Mouse (Mus musculus): ENCODE measurements around the gene Dock1. TPM values are rescaled to one million over a fixed set of nuclear protein-coding genes. Genes with fewer than 3 reads are reported as not detected.

The Dock1 gene
- polyA plus RNA-seq, 1 experiment from 2014 or later = 44.5 TPM

DNA sequence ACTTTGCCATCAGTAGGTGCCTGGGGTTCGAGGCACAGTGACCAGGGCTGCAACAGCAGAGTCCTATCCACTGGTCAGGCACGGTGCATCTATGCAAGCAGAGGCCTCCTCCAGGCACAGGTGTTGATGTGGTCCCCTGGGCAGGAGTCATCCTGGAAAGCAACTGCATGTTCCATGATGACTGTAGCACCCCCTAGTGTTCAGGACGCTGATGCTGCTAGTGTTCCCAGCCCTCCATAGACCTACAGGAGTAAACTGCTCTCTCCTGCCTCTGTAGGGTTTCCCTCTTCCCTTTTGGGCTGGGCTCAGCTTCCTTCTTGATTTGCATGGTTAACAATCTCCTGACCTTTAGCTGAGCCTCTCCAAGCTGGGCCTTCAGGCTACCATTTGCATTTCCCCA lies 494.7 kb downstream of the Dock1 start:
- no peak overlapping the region for H3K9ac ChIP-seq (ENCODE audit: low read length)
- H3K9me3 ChIP-seq (ENCODE audit: control insufficient read depth, low read length) = no peaks in the 10 kb centered on the region
- no peak overlapping the region for H3K27ac ChIP-seq (ENCODE audit: low read length)
- H3K27me3 ChIP-seq (ENCODE audit: control insufficient read depth, insufficient read depth, low read depth, low read length) = no peaks in the 10 kb centered on the region
- H3K36me3 ChIP-seq (ENCODE audit: control insufficient read depth, insufficient read depth, low read length) = peaks cover 32% of the 10 kb centered on the region
- H3K4me2 ChIP-seq (ENCODE audit: low read depth, low read length) = no peak overlapping the region
- no peaks in the 10 kb centered on the region for H3K4me1 ChIP-seq (replicated peaks; ENCODE audit: control insufficient read depth, insufficient read depth, low read length)
- ATAC-seq (ENCODE audit: low read depth) = no peak
- no peak overlapping the region for H3K4me3 ChIP-seq (ENCODE audit: low read length)
- 28% methylated on average over 3 of the region's 3 CpGs for WGBS

DNA sequence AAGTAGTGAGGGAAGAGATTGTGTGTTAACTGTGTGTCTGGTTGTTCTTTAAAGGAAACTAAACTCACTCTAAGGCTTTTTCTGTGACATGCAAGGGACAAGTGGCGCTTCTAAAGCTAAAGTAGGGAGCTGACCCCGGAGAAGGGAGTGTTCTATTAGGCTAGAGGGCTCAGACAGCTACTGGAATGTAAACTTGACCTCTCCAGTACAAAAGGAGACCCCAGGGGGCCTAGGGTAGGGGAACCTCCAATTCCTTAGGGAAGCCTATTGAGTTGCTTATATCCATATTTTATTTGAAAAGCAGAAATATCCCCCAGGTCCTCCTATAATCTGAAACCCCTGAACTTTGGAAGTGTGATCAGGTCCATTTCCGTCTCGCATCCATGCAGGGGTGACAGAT lies 499.5 kb downstream of the Dock1 start:
- H3K36me3 ChIP-seq (ENCODE audit: control insufficient read depth, insufficient read depth, low read length) = peaks cover 25% of the 10 kb centered on the region
- H3K4me3 ChIP-seq (ENCODE audit: low read length) = no peak overlapping the region
- no peaks in the 10 kb centered on the region for H3K4me1 ChIP-seq (replicated peaks; ENCODE audit: control insufficient read depth, insufficient read depth, low read length)
- H3K4me2 ChIP-seq (ENCODE audit: low read depth, low read length) = no peak overlapping the region
- H3K9ac ChIP-seq (ENCODE audit: low read length) = no peak overlapping the region
- 63% methylated on average over 4 of the region's 4 CpGs for WGBS
- ATAC-seq (ENCODE audit: low read depth) = no peak
- no peaks in the 10 kb centered on the region for H3K9me3 ChIP-seq (ENCODE audit: control insufficient read depth, low read length)
- no peaks in the 10 kb centered on the region for H3K27me3 ChIP-seq (ENCODE audit: control insufficient read depth, insufficient read depth, low read depth, low read length)
- H3K27ac ChIP-seq (ENCODE audit: low read length) = no peak overlapping the region

DNA sequence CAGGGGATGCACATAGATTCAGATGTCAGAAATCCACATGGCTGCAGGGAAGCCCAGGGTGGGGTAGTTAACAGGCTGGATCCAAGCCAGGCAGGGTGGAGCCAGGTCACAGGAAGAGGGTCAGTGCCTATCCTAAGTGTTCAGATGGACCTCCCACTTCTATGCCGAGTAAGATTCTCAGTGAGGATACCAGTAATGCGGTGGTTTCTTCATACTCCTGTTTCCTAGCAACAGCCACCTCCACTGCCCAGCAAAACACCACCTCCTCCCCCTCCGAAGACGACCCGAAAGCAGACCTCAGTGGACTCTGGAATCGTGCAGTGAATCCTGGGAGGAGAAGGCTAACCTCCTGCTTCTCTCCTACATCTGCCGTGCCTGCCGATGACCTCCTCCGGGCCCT lies 501.8 kb downstream of the Dock1 start:
- Histone ChIP-seq H3K9ac (ENCODE audit: low read length) (no peak overlapping the region), H3K4me3 (ENCODE audit: low read length) (no peak overlapping the region), H3K4me2 (ENCODE audit: low read depth, low read length) (no peak overlapping the region), H3K9me3 (ENCODE audit: control insufficient read depth, low read length) (no peaks in the 10 kb centered on the region), H3K36me3 (ENCODE audit: control insufficient read depth, insufficient read depth, low read length) (peaks cover 22% of the 10 kb centered on the region), H3K27ac (ENCODE audit: low read length) (no peak overlapping the region), H3K4me1 (replicated peaks; ENCODE audit: control insufficient read depth, insufficient read depth, low read length) (no peaks in the 10 kb centered on the region), H3K27me3 (ENCODE audit: control insufficient read depth, insufficient read depth, low read depth, low read length) (no peaks in the 10 kb centered on the region)
- ATAC-seq (ENCODE audit: low read depth) = peak; percentile 28; the same call in 1 of the 2 replicates
- 43% methylated on average over 9 of the region's 9 CpGs for WGBS

DNA sequence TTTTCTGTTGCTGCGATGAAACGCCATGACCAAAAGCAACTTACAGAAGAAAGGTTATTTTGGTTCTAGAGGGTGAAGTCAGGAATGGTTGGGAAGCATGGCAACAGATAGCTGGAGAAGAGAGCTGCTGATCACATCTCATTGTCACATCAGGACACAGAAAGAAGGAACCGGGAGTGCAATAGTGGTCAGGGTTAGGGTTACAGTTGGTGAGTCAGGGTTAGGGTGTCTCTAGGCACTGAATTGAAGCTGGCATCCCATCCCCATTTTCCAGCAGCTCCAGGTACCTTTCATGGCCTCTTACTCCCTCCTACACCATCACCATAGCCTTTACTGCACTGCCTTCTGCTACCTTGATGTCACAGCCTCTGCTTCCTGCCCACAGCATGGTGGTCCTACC lies 523.7 kb downstream of the Dock1 start:
- 88% methylated on average over 3 of the region's 3 CpGs for WGBS
- Histone ChIP-seq H3K4me3 (ENCODE audit: low read length) (no peak overlapping the region), H3K9me3 (ENCODE audit: control insufficient read depth, low read length) (no peaks in the 10 kb centered on the region), H3K27ac (ENCODE audit: low read length) (no peak overlapping the region), H3K36me3 (ENCODE audit: control insufficient read depth, insufficient read depth, low read length) (no peaks in the 10 kb centered on the region), H3K27me3 (ENCODE audit: control insufficient read depth, insufficient read depth, low read depth, low read length) (no peaks in the 10 kb centered on the region), H3K9ac (ENCODE audit: low read length) (no peak overlapping the region), H3K4me2 (ENCODE audit: low read depth, low read length) (no peak overlapping the region), H3K4me1 (replicated peaks; ENCODE audit: control insufficient read depth, insufficient read depth, low read length) (no peaks in the 10 kb centered on the region)
- ATAC-seq (ENCODE audit: low read depth) = no peak

DNA sequence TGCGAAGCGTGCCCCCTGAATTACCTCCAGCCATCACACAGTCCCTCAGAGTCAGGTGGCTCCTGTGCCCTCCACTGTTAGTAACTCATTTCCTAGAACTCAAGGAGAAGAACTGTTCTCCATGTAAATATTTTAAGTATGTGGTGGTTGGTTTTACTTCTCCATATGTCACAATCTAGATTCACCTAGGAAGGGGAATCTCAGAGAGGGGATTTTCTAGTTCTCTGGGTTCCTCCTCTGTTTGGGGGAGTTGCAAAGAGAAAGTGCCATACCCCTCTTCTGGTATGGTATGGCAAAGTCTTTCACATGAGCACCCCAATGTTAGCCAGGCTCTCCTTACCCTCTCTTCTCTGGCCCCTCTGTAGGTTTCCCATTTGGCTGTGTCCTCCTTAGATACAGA lies 525.2 kb downstream of the Dock1 start:
- H3K27me3 ChIP-seq (ENCODE audit: control insufficient read depth, insufficient read depth, low read depth, low read length) = no peaks in the 10 kb centered on the region
- H3K9ac ChIP-seq (ENCODE audit: low read length) = no peak overlapping the region
- no peaks in the 10 kb centered on the region for H3K4me1 ChIP-seq (replicated peaks; ENCODE audit: control insufficient read depth, insufficient read depth, low read length)
- H3K27ac ChIP-seq (ENCODE audit: low read length) = no peak overlapping the region
- 90% methylated on average over 2 of the region's 2 CpGs for WGBS
- no peaks in the 10 kb centered on the region for H3K9me3 ChIP-seq (ENCODE audit: control insufficient read depth, low read length)
- no peak for ATAC-seq (ENCODE audit: low read depth)
- no peak overlapping the region for H3K4me3 ChIP-seq (ENCODE audit: low read length)
- no peaks in the 10 kb centered on the region for H3K36me3 ChIP-seq (ENCODE audit: control insufficient read depth, insufficient read depth, low read length)
- no peak overlapping the region for H3K4me2 ChIP-seq (ENCODE audit: low read depth, low read length)

DNA sequence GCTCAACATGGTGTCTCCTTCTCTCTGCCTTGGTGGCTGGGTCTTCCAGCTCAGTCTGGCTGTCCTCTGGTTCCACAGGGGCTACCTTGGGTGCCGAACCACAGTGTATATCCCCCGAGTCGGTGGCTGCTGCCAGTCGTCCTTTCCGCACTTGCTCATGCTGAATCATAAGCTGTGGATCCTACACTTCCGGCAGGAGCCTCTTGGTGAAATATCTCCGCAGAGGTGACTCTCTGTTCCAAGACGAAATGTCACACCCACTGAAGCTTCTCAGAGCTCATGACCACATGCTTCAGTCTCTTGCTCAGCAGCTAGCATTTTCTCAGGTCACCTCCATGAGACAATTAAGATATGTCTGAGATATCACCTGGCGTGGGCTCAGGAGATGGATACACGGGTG lies 526.4 kb downstream of the Dock1 start:
- Histone ChIP-seq H3K9ac (ENCODE audit: low read length) (no peak overlapping the region), H3K4me3 (ENCODE audit: low read length) (no peak overlapping the region), H3K27me3 (ENCODE audit: control insufficient read depth, insufficient read depth, low read depth, low read length) (no peaks in the 10 kb centered on the region), H3K27ac (ENCODE audit: low read length) (no peak overlapping the region), H3K36me3 (ENCODE audit: control insufficient read depth, insufficient read depth, low read length) (no peaks in the 10 kb centered on the region), H3K4me1 (replicated peaks; ENCODE audit: control insufficient read depth, insufficient read depth, low read length) (no peaks in the 10 kb centered on the region), H3K4me2 (ENCODE audit: low read depth, low read length) (no peak overlapping the region), H3K9me3 (ENCODE audit: control insufficient read depth, low read length) (no peaks in the 10 kb centered on the region)
- ATAC-seq (ENCODE audit: low read depth) = no peak
- WGBS = 77% methylated on average over 10 of the region's 10 CpGs

DNA sequence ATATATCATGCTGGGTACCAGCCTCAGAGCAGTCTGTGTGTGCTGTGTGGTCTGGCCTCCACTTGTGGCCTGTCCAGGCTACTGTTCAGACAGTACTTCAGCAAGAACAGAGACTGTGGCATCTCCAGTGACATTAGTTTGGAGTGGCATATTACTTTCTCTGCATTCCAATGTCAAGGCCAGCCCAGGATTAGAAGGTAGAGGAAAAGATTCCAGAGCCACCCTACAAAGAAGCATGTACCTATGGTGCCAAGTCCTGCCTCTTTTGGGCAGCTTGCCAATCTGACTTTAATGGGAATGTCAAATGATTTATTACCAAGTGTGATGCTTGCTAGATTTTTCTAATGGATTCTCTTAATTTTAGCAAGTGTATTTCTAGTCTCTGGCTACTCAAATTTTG lies 533.5 kb downstream of the Dock1 start:
- no peaks in the 10 kb centered on the region for H3K27me3 ChIP-seq (ENCODE audit: control insufficient read depth, insufficient read depth, low read depth, low read length)
- H3K4me1 ChIP-seq (replicated peaks; ENCODE audit: control insufficient read depth, insufficient read depth, low read length) = no peaks in the 10 kb centered on the region
- H3K36me3 ChIP-seq (ENCODE audit: control insufficient read depth, insufficient read depth, low read length) = no peaks in the 10 kb centered on the region
- H3K4me3 ChIP-seq (ENCODE audit: low read length) = no peak overlapping the region
- H3K4me2 ChIP-seq (ENCODE audit: low read depth, low read length) = no peak overlapping the region
- H3K9me3 ChIP-seq (ENCODE audit: control insufficient read depth, low read length) = no peaks in the 10 kb centered on the region
- H3K9ac ChIP-seq (ENCODE audit: low read length) = no peak overlapping the region
- H3K27ac ChIP-seq (ENCODE audit: low read length) = no peak overlapping the region
- ATAC-seq (ENCODE audit: low read depth) = peak; percentile 15; the same call in 1 of the 2 replicates

DNA sequence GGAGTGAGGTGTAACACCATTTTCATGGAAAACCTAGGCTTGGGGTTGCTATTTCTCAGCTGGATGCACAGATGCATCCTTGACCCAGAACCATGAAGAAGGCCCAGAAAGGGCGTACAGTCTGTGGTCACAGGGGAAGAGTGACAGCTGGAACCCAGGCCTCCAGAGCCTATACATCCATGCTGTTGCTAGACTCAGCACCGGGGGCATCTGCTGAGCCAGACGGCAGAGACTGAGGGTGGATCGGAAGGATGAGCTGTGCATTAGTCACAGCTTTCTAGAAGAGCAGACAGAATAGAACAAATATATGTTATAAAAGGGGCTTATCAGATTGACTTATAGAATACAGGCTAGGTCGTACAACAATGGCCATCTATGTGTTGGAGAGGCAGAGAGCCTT lies 534.7 kb downstream of the Dock1 start:
- H3K36me3 ChIP-seq (ENCODE audit: control insufficient read depth, insufficient read depth, low read length) = no peaks in the 10 kb centered on the region
- no peaks in the 10 kb centered on the region for H3K9me3 ChIP-seq (ENCODE audit: control insufficient read depth, low read length)
- H3K27ac ChIP-seq (ENCODE audit: low read length) = no peak overlapping the region
- no peak overlapping the region for H3K4me2 ChIP-seq (ENCODE audit: low read depth, low read length)
- no peak for ATAC-seq (ENCODE audit: low read depth)
- no peaks in the 10 kb centered on the region for H3K4me1 ChIP-seq (replicated peaks; ENCODE audit: control insufficient read depth, insufficient read depth, low read length)
- 74% methylated on average over 5 of the region's 5 CpGs for WGBS
- no peaks in the 10 kb centered on the region for H3K27me3 ChIP-seq (ENCODE audit: control insufficient read depth, insufficient read depth, low read depth, low read length)
- H3K4me3 ChIP-seq (ENCODE audit: low read length) = no peak overlapping the region
- no peak overlapping the region for H3K9ac ChIP-seq (ENCODE audit: low read length)

DNA sequence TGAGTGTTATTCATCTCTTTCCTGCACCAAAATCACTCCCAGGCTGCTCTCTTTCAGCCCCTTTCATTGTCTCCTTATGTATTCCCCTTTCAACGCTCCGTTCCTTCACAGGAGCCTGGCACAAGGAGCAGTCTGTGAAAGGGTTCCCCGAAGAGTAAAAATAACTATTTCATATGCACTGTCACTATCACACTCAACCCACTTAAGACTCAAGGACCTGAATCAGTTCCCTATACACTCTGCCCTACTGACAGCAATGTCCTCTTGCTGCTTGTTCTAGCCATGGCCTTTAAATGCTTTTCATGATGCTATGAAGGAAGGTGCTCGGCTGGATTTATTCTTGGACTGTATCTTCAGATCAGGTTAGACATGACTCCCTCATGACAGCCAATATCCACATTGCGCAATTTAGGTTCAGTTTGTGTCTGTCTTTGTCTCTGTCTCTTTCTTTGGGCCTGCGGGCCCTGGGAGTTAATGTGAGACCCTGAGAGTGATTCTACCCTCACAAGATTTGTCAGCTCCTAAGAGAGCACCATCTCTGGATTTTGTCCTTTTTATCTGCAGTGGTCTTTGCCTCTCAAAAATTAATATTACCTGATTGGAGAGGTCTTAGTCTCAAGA lies 538.6 kb downstream of the Dock1 start:
- H3K9ac ChIP-seq (ENCODE audit: low read length) = no peak overlapping the region
- H3K9me3 ChIP-seq (ENCODE audit: control insufficient read depth, low read length) = no peaks in the 10 kb centered on the region
- H3K27me3 ChIP-seq (ENCODE audit: control insufficient read depth, insufficient read depth, low read depth, low read length) = no peaks in the 10 kb centered on the region
- H3K27ac ChIP-seq (ENCODE audit: low read length) = no peak overlapping the region
- H3K4me1 ChIP-seq (replicated peaks; ENCODE audit: control insufficient read depth, insufficient read depth, low read length) = 0 out of 2 replicates have a peak, but pooled peaks cover 2% of the 10 kb centered on the region
- H3K4me2 ChIP-seq (ENCODE audit: low read depth, low read length) = no peak overlapping the region
- ATAC-seq (ENCODE audit: low read depth) = no peak
- H3K36me3 ChIP-seq (ENCODE audit: control insufficient read depth, insufficient read depth, low read length) = no peaks in the 10 kb centered on the region
- no peak overlapping the region for H3K4me3 ChIP-seq (ENCODE audit: low read length)
- 83% methylated on average over 6 of the region's 6 CpGs for WGBS

DNA sequence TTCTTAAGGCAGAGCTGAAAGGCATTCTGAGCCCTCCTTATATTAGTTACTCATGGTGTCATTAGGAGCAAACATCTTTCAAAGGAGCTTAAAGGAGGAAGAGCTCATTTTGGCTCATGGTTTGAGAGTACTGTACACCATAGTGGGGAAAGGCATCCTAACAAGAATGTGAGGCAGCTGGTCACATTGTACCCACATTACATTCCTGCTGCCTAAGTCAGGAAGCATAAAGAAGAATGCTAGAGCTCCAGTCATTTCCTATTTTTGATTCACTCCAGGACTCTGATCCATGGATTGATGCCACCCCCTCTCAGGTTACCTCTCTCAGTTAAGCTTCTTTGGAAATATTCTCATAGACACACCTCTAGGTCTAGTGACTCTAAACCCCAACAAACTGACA lies 539.8 kb downstream of the Dock1 start:
- H3K9ac ChIP-seq (ENCODE audit: low read length) = no peak overlapping the region
- H3K9me3 ChIP-seq (ENCODE audit: control insufficient read depth, low read length) = no peaks in the 10 kb centered on the region
- H3K4me2 ChIP-seq (ENCODE audit: low read depth, low read length) = no peak overlapping the region
- H3K27me3 ChIP-seq (ENCODE audit: control insufficient read depth, insufficient read depth, low read depth, low read length) = no peaks in the 10 kb centered on the region
- H3K36me3 ChIP-seq (ENCODE audit: control insufficient read depth, insufficient read depth, low read length) = no peaks in the 10 kb centered on the region
- H3K4me1 ChIP-seq (replicated peaks; ENCODE audit: control insufficient read depth, insufficient read depth, low read length) = 0 out of 2 replicates have a peak, but pooled peaks cover 2% of the 10 kb centered on the region
- no peak overlapping the region for H3K4me3 ChIP-seq (ENCODE audit: low read length)
- ATAC-seq (ENCODE audit: low read depth) = no peak
- H3K27ac ChIP-seq (ENCODE audit: low read length) = no peak overlapping the region
